Mouse (Mus musculus) ES-Bruce4 (cell line): ENCODE measurements around the gene Agpat1.

ENCODE experiments used
- CTCF ChIP-seq: IDR thresholded peaks from one replicate; pipeline ENCODE4 v1.8.1; 2011; ENCODE audit warnings: low read depth, low read length
- EP300 ChIP-seq: IDR thresholded peaks from 2 replicates; pipeline ENCODE4 v1.6.1; 2011; ENCODE audit warnings: low read depth, low read length; ENCODE audit not compliant: insufficient read depth
- POLR2A ChIP-seq: IDR thresholded peaks from one replicate; pipeline ENCODE4 v1.8.1; 2011; ENCODE audit warnings: low read length; ENCODE audit not compliant: insufficient read depth

GRCm38 (mm10) chr17:34662468-34662867 lies 58.4 kb downstream of the Agpat1 start:
- TF ChIP-seq CTCF (no peak), POLR2A (no peak), EP300 (no peak)
